Mouse (Mus musculus): ENCODE measurements at regions not wholly inside any gene's neighbourhood (a gene's known extent, or its start where the extent isn't known, plus 50 kb on each side); places are given as distances from the start of the nearest gene placed in this dataset.

GRCm38 (mm10) chr10:17590195-17590594, 132.8 kb upstream of the Cited2 start:
- DNase-seq (ENCODE audit: low spot score) = no peak
- intact Hi-C loops (cut with DNase I) = no loop called here

- DNase-seq (ENCODE audit: low spot score) = no peak
- intact Hi-C loops (cut with DNase I) = no loop called here
Measured at GRCm38 (mm10) chr10:17592387-17592786, 130.6 kb upstream of the Cited2 start.

GRCm38 (mm10) chr10:17596126-17596525, 126.9 kb upstream of the Cited2 start:
- intact Hi-C loops (cut with DNase I) = no loop called here
- DNase-seq (ENCODE audit: low spot score) = no peak

GRCm38 (mm10) chr10:17596743-17597142, 126.3 kb upstream of the Cited2 start:
- intact Hi-C loops (cut with DNase I) = no loop called here
- DNase-seq (ENCODE audit: low spot score) = no peak

- peak; percentile 23 for DNase-seq (ENCODE audit: low spot score)
- intact Hi-C loops (cut with DNase I) = no loop called here
Measured at GRCm38 (mm10) chr10:17599246-17599645, 123.8 kb upstream of the Cited2 start.

GRCm38 (mm10) chr10:17599831-17600761, 122.9 kb upstream of the Cited2 start:
- intact Hi-C loops (cut with DNase I) = no loop called here
- no peak for DNase-seq (ENCODE audit: low spot score)

GRCm38 (mm10) chr10:17600762-17601108, 122.3 kb upstream of the Cited2 start:
- no peak for DNase-seq (ENCODE audit: low spot score)
- intact Hi-C loops (cut with DNase I) = no loop called here

- intact Hi-C loops (cut with DNase I) = no loop called here
- no peak for DNase-seq (ENCODE audit: low spot score)
Measured at GRCm38 (mm10) chr10:17602446-17602845, 120.6 kb upstream of the Cited2 start.

- DNase-seq (ENCODE audit: low spot score) = no peak
- intact Hi-C loops (cut with DNase I) = no loop called here
Measured at GRCm38 (mm10) chr10:17608220-17608619, 114.8 kb upstream of the Cited2 start.

- no peak for DNase-seq (ENCODE audit: low spot score)
- intact Hi-C loops (cut with DNase I) = no loop called here
Measured at GRCm38 (mm10) chr10:17610592-17610991, 112.4 kb upstream of the Cited2 start.

- no peak for DNase-seq (ENCODE audit: low spot score)
- intact Hi-C loops (cut with DNase I) = no loop called here
Measured at GRCm38 (mm10) chr10:17613281-17613680, 109.7 kb upstream of the Cited2 start.

GRCm38 (mm10) chr10:17618024-17618423, 105.0 kb upstream of the Cited2 start:
- no peak for DNase-seq (ENCODE audit: low spot score)
- intact Hi-C loops (cut with DNase I) = no loop called here

GRCm38 (mm10) chr10:17619617-17620016, 103.4 kb upstream of the Cited2 start:
- DNase-seq (ENCODE audit: low spot score) = no peak

GRCm38 (mm10) chr10:17621703-17622385, 101.2 kb upstream of the Cited2 start:
- DNase-seq (ENCODE audit: low spot score) = no peak
- intact Hi-C loops (cut with DNase I) = no loop called here

More at GRCm38 (mm10) chr10:17619617-17620016, 103.4 kb upstream of the Cited2 start:
- intact Hi-C loops (cut with DNase I) = no loop called here

GRCm38 (mm10) chr10:17622802-17623201, 100.2 kb upstream of the Cited2 start:
- no peak for DNase-seq (ENCODE audit: low spot score)
- intact Hi-C loops (cut with DNase I) = no loop called here

GRCm38 (mm10) chr10:17629709-17630108, 93.3 kb upstream of the Cited2 start:
- intact Hi-C loops (cut with DNase I) = no loop called here
- no peak for DNase-seq (ENCODE audit: low spot score)

- no peak for DNase-seq (ENCODE audit: low spot score)
- intact Hi-C loops (cut with DNase I) = no loop called here
Measured at GRCm38 (mm10) chr10:17630861-17631581, 92.0 kb upstream of the Cited2 start.

- DNase-seq (ENCODE audit: low spot score) = no peak
- intact Hi-C loops (cut with DNase I) = no loop called here
Measured at GRCm38 (mm10) chr10:17631817-17632216, 91.2 kb upstream of the Cited2 start.

- intact Hi-C loops (cut with DNase I) = no loop called here
- no peak for DNase-seq (ENCODE audit: low spot score)
Measured at GRCm38 (mm10) chr10:17632959-17633674, 89.9 kb upstream of the Cited2 start.

- intact Hi-C loops (cut with DNase I) = no loop called here
- DNase-seq (ENCODE audit: low spot score) = no peak
Measured at GRCm38 (mm10) chr10:17645363-17645762, 77.7 kb upstream of the Cited2 start.
